Mouse (Mus musculus): ENCODE data around the gene Gramd1b.

- TF ChIP-seq CTCF (IDR thresholded peaks at IDR 0.05; ENCODE audit: low read depth) (no peak), EP300 (IDR thresholded peaks at IDR 0.05; ENCODE audit: low read depth) (no peak)
These were observed 25.2 kb upstream of the Gramd1b start for GRCm38 (mm10) chr9:40556396-40556795.
